Mouse (Mus musculus) forebrain, embryonic 15.5 days (tissue): ENCODE measurements around the gene AU022751. TPM values are rescaled to one million over a fixed set of nuclear protein-coding genes. Genes with fewer than 3 reads are reported as not detected.
"Not testable (repeated sequence)": the region's sequence is repeated elsewhere in the genome, so short reads cannot be mapped to it uniquely, and the experiment has no call there.

Experiments
- ATAC-seq: fragments of 200-750 bp; cut with Nextera tagmentation; replicated peaks from 2 replicates; pipeline ENCODE4 v1.8.0; 2017; ENCODE audit warnings: mild to moderate bottlenecking, moderate TSS enrichment, moderate library complexity
- H3K27ac ChIP-seq: fragments of 300-500 bp; sonication (generic); replicated peaks from 2 replicates; pipeline ENCODE4 v1.5.1; 2015; ENCODE audit warnings: mild to moderate bottlenecking, inconsistent platforms
- H3K27me3 ChIP-seq: fragments of 300-500 bp; sonication (generic); 2 replicates; pipeline ENCODE4 v1.6.1; 2015; ENCODE audit warnings: inconsistent platforms
- H3K36me3 ChIP-seq: fragments of 300-500 bp; sonication (generic); 2 replicates; pipeline ENCODE4 v1.6.1; 2015; ENCODE audit warnings: mild to moderate bottlenecking, inconsistent platforms
- H3K4me1 ChIP-seq: fragments of 300-500 bp; sonication (generic); 2 replicates; pipeline ENCODE4 v1.6.1; 2015; ENCODE audit warnings: inconsistent platforms
- H3K4me2 ChIP-seq: fragments of 300-500 bp; sonication (generic); replicated peaks from 2 replicates; pipeline ENCODE4 v1.6.1; 2015; ENCODE audit warnings: mild to moderate bottlenecking, inconsistent platforms
- H3K4me3 ChIP-seq: fragments of 300-500 bp; sonication (generic); 2 replicates; pipeline ENCODE4 v1.5.1; 2015; ENCODE audit warnings: mild to moderate bottlenecking, inconsistent platforms
- H3K9ac ChIP-seq: fragments of 300-500 bp; sonication (generic); replicated peaks from 2 replicates; pipeline ENCODE4 v1.6.1; 2015; ENCODE audit warnings: mild to moderate bottlenecking, inconsistent platforms
- H3K9me3 ChIP-seq: fragments of 300-500 bp; sonication (generic); 2 replicates; pipeline ENCODE4 v1.6.1; 2016; ENCODE audit warnings: inconsistent platforms
- WGBS: fragments of 180-500 bp; shearing (Covaris S2); methylation state at CpG from one replicate; pipeline ENCODE4 v1.1.7; 2015; ENCODE audit warnings: mixed read lengths; 5-methylcytosine and 5-hydroxymethylcytosine counted together
- microRNA-seq: library from miRNA; unstranded; fragments of <30 nt; microRNA quantifications from one replicate; pipeline ENCODE4, GENCODE M21; 2016
- polyA plus RNA-seq: library from polyadenylated mRNA; unstranded; fragments of >200 nt; fragmentation: Nextera tagmentation; extraction: Ambion mirVana; gene quantifications from 2 replicates; pipeline ENCODE4 v1.2.1, GENCODE M21; 2015

Gene AU022751
- not detected in 2 replicates for polyA plus RNA-seq

DNA sequence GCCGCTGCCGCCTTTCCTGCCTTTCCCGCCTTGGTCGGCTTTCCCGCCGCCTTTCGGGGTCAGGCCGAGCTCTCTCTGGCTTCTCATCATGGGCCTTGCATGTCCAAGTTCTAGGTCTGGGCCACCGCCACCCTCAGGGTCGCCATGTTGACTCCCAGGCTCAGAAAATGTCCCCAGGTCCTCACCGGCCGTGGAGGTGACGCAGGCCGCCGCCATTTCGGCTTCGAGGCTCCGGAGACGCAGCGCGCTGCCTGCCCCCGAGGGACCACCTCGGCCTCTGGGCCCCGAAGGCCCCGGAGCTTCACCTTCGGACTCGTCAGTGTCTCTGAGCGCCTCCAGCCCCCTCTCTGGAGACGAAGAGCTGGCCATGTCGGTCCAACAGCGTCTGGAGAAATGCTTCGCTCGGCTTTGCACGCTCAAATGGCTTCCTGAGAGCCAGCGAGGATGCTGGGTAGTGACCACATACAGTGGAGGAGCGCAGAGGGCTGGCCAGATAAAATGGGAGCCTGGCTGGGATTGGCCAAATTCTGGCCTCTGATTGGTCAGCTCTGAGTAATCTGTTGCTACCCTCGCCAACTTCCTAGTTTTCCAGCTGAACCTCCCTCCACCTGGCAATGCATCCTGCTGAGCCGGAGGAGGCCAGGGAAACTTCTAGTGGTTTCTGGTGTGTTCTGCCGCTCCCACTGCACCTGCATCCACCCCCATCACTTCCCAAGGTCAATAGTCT, at the start of gene AU022751:
AU022751 (minus strand) TSS at position 466 of the 727 bp plus-strand sequence.
- no peak for ATAC-seq
- H3K4me3 ChIP-seq, result no peak within 1 kb of the TSS
- WGBS, result 94% methylated on average over 39 of the region's 39 CpGs

DNA sequence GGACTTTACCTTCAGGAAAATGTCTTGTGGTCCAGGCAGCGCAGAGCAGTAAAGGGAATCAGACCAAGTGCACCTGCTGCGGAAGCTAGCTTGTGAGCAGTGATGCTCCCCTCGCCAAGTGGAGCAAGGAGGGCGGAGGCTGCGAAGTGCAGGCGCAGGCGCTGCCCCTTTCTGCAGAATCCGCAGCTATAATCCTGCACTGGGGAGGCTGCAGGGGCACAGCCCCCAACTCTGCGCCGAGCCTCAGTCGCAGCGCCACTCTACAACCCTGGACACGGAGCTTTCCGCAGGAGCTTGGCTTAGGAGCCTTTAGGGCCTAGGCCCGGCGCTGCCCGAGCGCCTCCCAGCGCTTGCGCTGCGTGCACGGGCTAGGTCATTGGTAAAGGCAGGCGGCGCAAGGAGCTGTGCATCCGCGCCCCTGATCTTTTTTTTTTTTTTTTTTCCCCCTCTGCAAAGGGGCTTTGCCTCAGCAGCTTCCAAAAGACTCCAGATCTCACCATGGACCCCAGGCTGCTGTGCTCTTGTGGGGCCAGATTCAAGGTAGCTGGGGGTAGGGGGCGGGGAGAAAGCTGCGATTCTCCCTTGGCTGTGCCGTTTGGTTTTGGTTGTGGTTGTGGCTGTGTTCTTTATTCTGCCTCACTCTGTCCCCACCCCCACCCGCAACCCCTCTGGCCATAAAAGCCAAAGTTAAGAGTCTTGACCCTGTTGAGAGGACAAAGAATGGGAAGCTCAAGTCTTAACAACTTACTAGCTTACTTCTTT, 9.0 kb upstream of the AU022751 start:
- H3K4me1 ChIP-seq, result no peaks in the 10 kb centered on the region
- H3K9ac ChIP-seq, result peak overlapping the region; percentile 64
- peak overlapping the region; percentile 74 for H3K27ac ChIP-seq
- H3K9me3 ChIP-seq, result no peaks in the 10 kb centered on the region
- no peaks in the 10 kb centered on the region for H3K36me3 ChIP-seq
- peak; percentile 98 for ATAC-seq
- 10% methylated on average over 25 of the region's 30 CpGs for WGBS
- peak overlapping the region; percentile 52 for H3K4me2 ChIP-seq
- no peaks in the 10 kb centered on the region for H3K27me3 ChIP-seq
- peak overlapping the region; percentile 53 for H3K4me3 ChIP-seq

More for the DNA sequence above, at the start of gene AU022751:
- Histone ChIP-seq H3K4me2 (no peak within 1 kb of the TSS), H3K27me3 (no peaks in the 10 kb centered on the region), H3K27ac (no peak within 1 kb of the TSS), H3K9me3 (no peaks in the 10 kb centered on the region), H3K9ac (no peak within 1 kb of the TSS), H3K36me3 (no peaks in the 10 kb centered on the region), H3K4me1 (no peaks in the 10 kb centered on the region)

DNA sequence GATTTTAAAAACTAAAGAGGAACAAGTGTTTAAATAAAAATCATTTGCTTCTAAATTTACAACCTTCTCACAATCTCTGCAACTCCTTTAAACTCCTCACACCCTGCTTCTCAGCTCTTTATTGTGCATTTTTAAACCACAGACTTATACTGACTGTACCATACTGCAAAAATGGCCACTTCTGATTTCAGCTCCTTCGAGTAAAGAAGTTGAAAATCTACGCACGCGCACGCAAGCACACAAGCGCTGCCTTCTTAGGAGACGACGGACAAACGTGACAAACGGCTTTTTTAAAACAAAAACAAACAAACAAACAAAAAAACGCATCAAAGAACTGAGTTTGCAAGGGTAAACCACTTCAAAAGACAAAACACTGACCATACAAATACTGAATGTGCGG, 8.3 kb upstream of the AU022751 start:
- ATAC-seq, result peak; percentile 71
- H3K4me3 ChIP-seq, result peak overlapping the region; percentile 53
- H3K27me3 ChIP-seq, result no peaks in the 10 kb centered on the region
- H3K4me1 ChIP-seq, result no peaks in the 10 kb centered on the region
- H3K4me2 ChIP-seq, result peak overlapping the region; percentile 52
- peak overlapping the region; percentile 74 for H3K27ac ChIP-seq
- no peaks in the 10 kb centered on the region for H3K9me3 ChIP-seq
- 15% methylated on average over 12 of the region's 12 CpGs for WGBS
- no peaks in the 10 kb centered on the region for H3K36me3 ChIP-seq
- peak overlapping the region; percentile 64 for H3K9ac ChIP-seq

DNA sequence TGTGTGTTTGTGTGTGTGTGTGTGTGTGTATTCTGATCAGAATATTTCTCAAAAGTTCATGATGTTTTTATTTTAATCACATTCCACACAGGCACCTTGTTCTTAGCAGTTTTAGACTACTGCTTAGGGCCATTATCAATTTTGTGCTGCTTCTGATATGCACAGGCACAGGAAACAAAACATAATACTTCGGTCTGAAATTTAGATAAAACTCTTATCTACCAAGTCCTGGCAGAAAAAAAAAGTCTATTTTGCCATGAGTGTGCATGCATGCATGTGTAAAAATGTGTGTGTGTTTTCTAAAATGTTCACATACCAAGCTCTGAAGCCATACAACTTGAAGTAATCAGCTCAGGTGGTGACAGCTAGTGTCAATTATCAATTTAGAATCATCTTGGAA, 21.7 kb downstream of the AU022751 start:
- WGBS, result 85% methylated on average over 1 of the region's 1 CpGs
- no peaks in the 10 kb centered on the region for H3K9me3 ChIP-seq
- no peaks in the 10 kb centered on the region for H3K36me3 ChIP-seq
- H3K4me1 ChIP-seq, result no peaks in the 10 kb centered on the region
- no peaks in the 10 kb centered on the region for H3K27me3 ChIP-seq
- no peak overlapping the region for H3K4me3 ChIP-seq
- no peak for ATAC-seq
- no peak overlapping the region for H3K4me2 ChIP-seq
- H3K9ac ChIP-seq, result no peak overlapping the region
- H3K27ac ChIP-seq, result no peak overlapping the region

GRCm38 (mm10) chrX:6047936-6048614, 35.1 kb downstream of the AU022751 start:
- Histone ChIP-seq H3K27ac (peak overlapping the region; percentile 75), H3K4me2 (peak overlapping the region; percentile 46), H3K4me3 (peak overlapping the region; percentile 40)
- ATAC-seq, result peak; percentile 77
- H3K36me3 ChIP-seq, H3K4me1 ChIP-seq, H3K9me3 ChIP-seq, H3K9ac ChIP-seq, H3K27me3 ChIP-seq: not testable (repeated sequence)
- WGBS, result 26% methylated on average over 7 of the region's 60 CpGs

- not testable (repeated sequence) for H3K4me1 ChIP-seq, H3K9ac ChIP-seq, H3K27me3 ChIP-seq, H3K9me3 ChIP-seq, H3K36me3 ChIP-seq
- peak; percentile 90 for ATAC-seq
- 28% methylated on average over 12 of the region's 121 CpGs for WGBS
- Histone ChIP-seq H3K4me3 (peak within 1 kb of the TSS; percentile 40), H3K4me2 (peak within 1 kb of the TSS; percentile 46), H3K27ac (peak within 1 kb of the TSS; percentile 75)
Measured at GRCm38 (mm10) chrX:6047066-6047935, 35.9 kb downstream of the AU022751 start, which contains the start of gene Nudt11. TSS of gene Nudt11 (plus strand) at chrX:6047453.

Small RNA genes lying within 50 kb of the gene (microRNA-seq; reads per million reads assigned to microRNA genes)
- gene Gm27360, result not detected

Other genes with a start within 250 kb of the AU022751 start
- 19.1 and 20.3 TPM in 2 replicates for gene Nudt11, start 36.0 kb downstream of the AU022751 start, polyA plus RNA-seq
- 54.6 and 62.6 TPM in 2 replicates for gene Nudt10, start 89.6 kb upstream of the AU022751 start, polyA plus RNA-seq
- 0.08 and 0.15 TPM in 2 replicates for gene Bmp15, start 237.3 kb upstream of the AU022751 start, polyA plus RNA-seq